Mouse (Mus musculus) ES-Bruce4 (cell line): ENCODE results near the gene Polr2i.

ENCODE experiments used
- EP300 ChIP-seq: IDR thresholded peaks from 2 replicates; pipeline ENCODE4 v1.6.1; 2011; ENCODE audit warnings: low read depth, low read length; ENCODE audit not compliant: insufficient read depth
- POLR2A ChIP-seq: IDR thresholded peaks from one replicate; pipeline ENCODE4 v1.8.1; 2011; ENCODE audit warnings: low read length; ENCODE audit not compliant: insufficient read depth

- TF ChIP-seq POLR2A (no peak), EP300 (peak; percentile 93)
Observed at GRCm38 (mm10) chr7:30196171-30196570, 35.6 kb upstream of the Polr2i start.
